Mouse (Mus musculus) regulatory T cell (primary cell): ENCODE measurements around the gene Psph.

Experiments
- in situ Hi-C: fragments of 300-600 bp; cut with MboI, MseI; formaldehyde crosslinking; loops from one replicate; pipeline ENCODE4 v1.15.1; 2025; ENCODE audit warnings: high pct_unique_total_duplicates

Psph gene

GRCm38 (mm10) chr5:129731021-129731420, 56.2 kb downstream of the Psph start:
- in situ Hi-C loops: no loop called here

DNA sequence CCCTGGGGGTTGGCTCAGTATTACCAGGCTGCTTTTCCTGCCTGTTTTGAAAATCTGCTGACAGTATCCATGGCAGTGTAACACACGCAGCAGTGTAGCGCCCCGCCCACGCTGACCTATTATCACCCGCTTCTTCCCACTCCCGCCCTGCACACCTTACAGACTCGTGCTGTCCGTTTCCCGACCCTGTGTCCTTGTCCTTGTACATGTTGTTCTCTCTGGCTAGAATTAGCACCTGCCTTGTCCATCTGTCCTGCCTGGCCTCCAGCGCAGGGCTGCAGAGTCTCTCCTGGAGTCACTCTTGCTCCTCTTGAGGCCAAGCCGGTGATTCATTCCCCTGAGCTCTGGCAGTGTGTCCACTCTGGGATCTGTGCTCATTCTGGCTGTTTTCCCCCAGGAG, 56.9 kb downstream of the Psph start:
- in situ Hi-C loops: no loop called here

GRCm38 (mm10) chr5:129729286-129729685, 58.0 kb downstream of the Psph start:
- in situ Hi-C loops: no loop called here

DNA sequence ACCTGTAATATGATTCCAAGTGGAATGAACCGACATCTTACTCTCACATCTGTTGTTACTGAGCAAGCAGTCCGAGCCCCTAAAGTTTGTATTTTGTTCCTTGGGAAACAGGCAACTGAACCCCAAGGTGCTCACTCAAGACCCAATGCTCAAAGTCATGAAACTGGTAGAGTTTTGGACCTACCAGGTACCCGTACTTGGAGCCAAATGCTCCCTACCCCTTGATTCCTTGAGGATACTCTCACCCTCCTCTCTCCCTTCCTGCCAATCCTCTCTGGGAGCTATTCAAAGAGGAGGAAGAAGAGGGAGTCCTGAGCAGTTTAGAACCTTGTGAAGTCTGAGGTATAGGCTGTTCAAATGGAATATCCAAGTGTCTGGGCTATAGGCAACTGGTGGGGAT, 60.5 kb downstream of the Psph start:
- in situ Hi-C loops: no loop called here

DNA sequence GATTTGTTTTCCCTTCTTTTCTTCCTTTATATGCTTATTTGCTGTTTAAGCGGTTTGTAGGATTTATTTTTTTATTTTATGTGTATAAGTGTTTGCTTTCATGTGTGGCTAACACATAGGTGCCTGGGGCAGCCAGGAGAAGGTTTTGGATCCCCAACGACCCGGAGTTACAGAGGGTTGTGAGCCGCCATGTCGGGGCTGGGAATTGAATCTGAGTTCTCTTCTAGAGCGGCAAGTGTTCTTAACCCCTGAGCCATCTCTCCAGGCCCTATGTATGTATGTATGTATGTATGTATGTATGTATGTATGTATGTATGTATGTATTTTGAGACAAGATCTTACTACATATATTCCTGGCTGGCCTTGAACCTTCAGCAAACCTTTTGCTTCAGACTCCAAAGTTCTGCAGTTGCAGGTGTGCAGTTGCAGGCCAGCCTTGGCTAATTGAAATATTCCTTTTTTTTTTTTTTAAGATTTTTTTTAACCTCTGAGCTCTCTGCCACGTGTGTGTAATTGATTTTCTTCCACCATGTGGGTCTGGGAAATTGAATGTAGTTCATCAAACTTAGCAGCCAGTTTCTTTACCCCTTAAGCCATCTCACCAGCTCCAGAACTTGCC, 61.4 kb downstream of the Psph start:
- in situ Hi-C loops: no loop called here

GRCm38 (mm10) chr5:129724834-129725773, 62.1 kb downstream of the Psph start, which contains the start of gene Nipsnap2:
TSS of gene Nipsnap2 (plus strand) at chr5:129725063.
- in situ Hi-C loops: no loop called here

DNA sequence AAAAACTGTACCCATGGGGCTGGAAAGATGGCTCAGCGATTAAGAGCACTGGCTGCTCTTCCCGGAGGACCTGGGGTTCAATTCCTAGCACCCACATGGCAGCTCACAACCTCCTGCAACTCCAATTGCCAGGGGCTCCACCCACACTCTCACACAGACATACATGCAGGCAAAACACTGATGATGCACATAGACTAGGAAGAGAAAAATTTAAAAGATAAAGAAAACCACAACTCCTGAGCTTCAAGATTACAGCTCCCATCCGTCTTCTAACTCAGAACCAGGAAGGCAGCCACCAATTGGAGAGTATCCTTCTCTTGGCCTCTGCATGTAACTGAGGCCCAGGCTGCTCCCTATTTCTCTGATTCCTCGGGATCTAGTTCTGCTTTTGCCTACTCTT, 63.0 kb downstream of the Psph start:
- in situ Hi-C loops: no loop called here

- in situ Hi-C loops: no loop called here
Measured at GRCm38 (mm10) chr5:129720176-129720575, 67.1 kb downstream of the Psph start.

GRCm38 (mm10) chr5:129717016-129717415, 70.2 kb downstream of the Psph start:
- in situ Hi-C loops: no loop called here
